ENCODE assay signal across 8 mouse cellular contexts in the genomic region with DNA sequence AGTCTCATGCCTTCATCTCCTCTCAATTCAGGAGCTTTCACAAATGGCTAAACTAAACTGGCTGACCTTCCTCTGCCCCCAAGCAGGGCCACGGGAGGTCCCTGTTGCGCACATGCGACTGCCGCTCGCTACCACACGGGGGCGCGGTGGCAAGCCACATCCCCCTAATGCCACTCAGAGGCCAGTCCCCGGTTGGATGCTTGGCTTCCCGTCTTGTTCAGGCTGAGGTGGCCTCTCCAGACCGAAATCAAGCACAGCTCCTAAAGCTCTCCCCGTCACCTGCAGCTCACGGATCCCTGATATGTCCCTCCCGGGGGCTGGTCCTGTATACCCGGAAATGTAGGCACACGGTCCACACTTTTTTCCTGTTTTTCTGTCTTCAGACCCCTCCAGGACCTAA. TPM values are rescaled to one million over a fixed set of nuclear protein-coding genes. Genes with fewer than 3 reads are reported as not detected.
DNase-seq lines count a peak whose midpoint lies in the region; ATAC-seq and TF ChIP-seq lines count a peak whose summit lies in the region.

No protein-coding gene starts in this region.

- peak; percentile 80 for DNase-seq in adrenal gland, adult 8-10 months
- peak; percentile 90 for DNase-seq in embryo, embryonic 9.5 days (ENCODE audit: extremely low spot score)
- peak; percentile 99 for DNase-seq in heart, adult 11 months
- peak; percentile 79 to 84 for DNase-seq in left cerebral cortex, postnatal 36 days (ENCODE audit: low spot score in 2 of 2)
- peak; percentile 91 for DNase-seq in midbrain, embryonic 10.5 days (ENCODE audit: low spot score)
- peak; percentile 71 for DNase-seq in right cerebral cortex, postnatal 36 days (ENCODE audit: low spot score in 2 of 2)
- peak; percentile 82 to 89 for DNase-seq in urinary bladder, postnatal 4 days (ENCODE audit: low spot score in 2 of 2)

- peak overlapping the region; percentile 54 for H3K4me3 ChIP-seq in intestine, postnatal 0 days (ENCODE audit: low read depth, low read length)
- peak overlapping the region; percentile 79 for H3K4me3 ChIP-seq in midbrain, embryonic 10.5 days

- no peak overlapping the region for H3K9ac ChIP-seq in intestine, postnatal 0 days (ENCODE audit: low read depth, low read length)

- H3K27me3 ChIP-seq in intestine, postnatal 0 days (replicated peaks; ENCODE audit: control insufficient read depth, insufficient read depth, low read length): peaks cover 33% of the 10 kb centered on the region
- H3K27me3 ChIP-seq in midbrain, embryonic 10.5 days (ENCODE audit: low read depth, poor library complexity, severe bottlenecking): peaks cover 80% of the 10 kb centered on the region

- whole genome bisulfite sequencing in intestine, postnatal 0 days: under 1% methylated on average over 16 of the region's 16 CpGs
- WGBS in midbrain, embryonic 10.5 days: under 1% methylated on average over 16 of the region's 16 CpGs

- H3K4me1 ChIP-seq in intestine, postnatal 0 days (replicated peaks; ENCODE audit: control insufficient read depth, insufficient read depth, low read length): peaks cover 5% of the 10 kb centered on the region; the same call in 1 of the 2 replicates
- H3K4me1 ChIP-seq in midbrain, embryonic 10.5 days: peaks cover 51% of the 10 kb centered on the region

- H3K36me3 ChIP-seq in intestine, postnatal 0 days (ENCODE audit: control insufficient read depth, insufficient read depth): no peaks in the 10 kb centered on the region
- no peaks in the 10 kb centered on the region for H3K36me3 ChIP-seq in midbrain, embryonic 10.5 days

- ATAC-seq in intestine, postnatal 0 days: peak; percentile 45

- no peaks in the 10 kb centered on the region for H3K9me3 ChIP-seq in intestine, postnatal 0 days (ENCODE audit: control insufficient read depth)
- H3K9me3 ChIP-seq in midbrain, embryonic 10.5 days (replicated peaks): no peaks in the 10 kb centered on the region

- H3K4me2 ChIP-seq in intestine, postnatal 0 days (replicated peaks; ENCODE audit: low read depth): peak overlapping the region; percentile 98

- intact Hi-C loops in left cerebral cortex, postnatal 36 days (cut with DNase I): loop anchor here (5.0 kb wide), 1 partner anchor 56 kb away; a partner anchor contains a TSS

- H3K27ac ChIP-seq in intestine, postnatal 0 days (ENCODE audit: low read depth, low read length): no peak overlapping the region
- peak overlapping the region; percentile 80 for H3K27ac ChIP-seq in midbrain, embryonic 10.5 days (replicated peaks)

- peak; percentile 98 for TF ChIP-seq CTCF in intestine, postnatal 0 days (IDR thresholded peaks at IDR 0.05; ENCODE audit: low read depth)

RNA-seq across cellular contexts. Expression of a gene that starts 1.1 kb away (rescaled TPM):
- total RNA-seq in adrenal gland, adult 8-10 months (2022): 1 to 10 TPM; 2.1 to 7.3 (median 4.7) TPM
- polyA plus RNA-seq in intestine, postnatal 0 days (2015; fragmentation: Nextera tagmentation; extraction: Ambion mirVana): 0.85 and 0.86 TPM in 2 replicates
- 100 to 1,000 TPM; 293 to 297 TPM for total RNA-seq in left cerebral cortex, postnatal 36 days (2021)
- 17.5 and 19.4 TPM in 2 replicates for polyA plus RNA-seq in midbrain, embryonic 10.5 days (2016; fragmentation: Nextera tagmentation; extraction: Ambion mirVana)

RNA-seq across cellular contexts. Expression of a gene that starts 27.0 kb away (rescaled TPM):
- 1 to 10 TPM in 3 of 4 experiments, under 1 TPM in 1; 0.81 to 1.9 (median 1.5) TPM for total RNA-seq in adrenal gland, adult 8-10 months (2022)
- polyA plus RNA-seq in intestine, postnatal 0 days (2015; fragmentation: Nextera tagmentation; extraction: Ambion mirVana): 0.20 TPM in 2 replicates
- total RNA-seq in left cerebral cortex, postnatal 36 days (2021): 1 to 10 TPM; 7.8 to 8.1 TPM
- 3.7 and 5.1 TPM in 2 replicates for polyA plus RNA-seq in midbrain, embryonic 10.5 days (2016; fragmentation: Nextera tagmentation; extraction: Ambion mirVana)

RNA-seq across cellular contexts. Expression of a gene that starts 37.7 kb away (rescaled TPM):
- 10 to 100 TPM; 15.2 to 31.0 (median 22.8) TPM for total RNA-seq in adrenal gland, adult 8-10 months (2022)
- 27.8 and 32.9 TPM in 2 replicates for polyA plus RNA-seq in intestine, postnatal 0 days (2015; fragmentation: Nextera tagmentation; extraction: Ambion mirVana)
- total RNA-seq in left cerebral cortex, postnatal 36 days (2021): 10 to 100 TPM; 59.3 to 64.2 TPM
- 121 and 123 TPM in 2 replicates for polyA plus RNA-seq in midbrain, embryonic 10.5 days (2016; fragmentation: Nextera tagmentation; extraction: Ambion mirVana)

RNA-seq across cellular contexts. Expression of a gene that starts 57.8 kb away (rescaled TPM):
- 10 to 100 TPM; 24.6 to 36.3 (median 29.0) TPM for total RNA-seq in adrenal gland, adult 8-10 months (2022)
- 10.1 and 12.0 TPM in 2 replicates for polyA plus RNA-seq in intestine, postnatal 0 days (2015; fragmentation: Nextera tagmentation; extraction: Ambion mirVana)
- 10 to 100 TPM; 75.2 to 77.4 TPM for total RNA-seq in left cerebral cortex, postnatal 36 days (2021)
- polyA plus RNA-seq in midbrain, embryonic 10.5 days (2016; fragmentation: Nextera tagmentation; extraction: Ambion mirVana): 12.1 and 15.5 TPM in 2 replicates

Comparison
In these comparisons a context has a peak if more than half of its experiments do, and no peak if none do; other contexts are left out.
1. RNA of a gene that starts 1.1 kb away (total RNA-seq): 293 to 297 TPM in left cerebral cortex, postnatal 36 days; 2.1 to 7.3 TPM in adrenal gland, adult 8-10 months; every median in the first group is over 10 times any median in the second.
2. Peak in every context shown above with its lines, with median percentiles within 50 percentile points of each other: DNase-seq.